Mouse (Mus musculus): ENCODE data around the gene Jdp2. TPM values are rescaled to one million over a fixed set of nuclear protein-coding genes. Genes with fewer than 3 reads are reported as not detected.

Gene Jdp2
- total RNA-seq, 2 experiments from 2014 or later, result 74.8 to 77.6 TPM

- DNase-seq (ENCODE audit: low spot score in 2 of 2), result no peak
These were observed 1.8 kb downstream of the Jdp2 start for GRCm38 (mm10) chr12:85600637-85601036.

- no peak for DNase-seq (ENCODE audit: low spot score in 2 of 2)
These were observed 2.7 kb downstream of the Jdp2 start for GRCm38 (mm10) chr12:85601531-85601930.

GRCm38 (mm10) chr12:85602153-85602552 lies 3.3 kb downstream of the Jdp2 start:
- no peak for DNase-seq (ENCODE audit: low spot score in 2 of 2)

GRCm38 (mm10) chr12:85602811-85603210 lies 4.0 kb downstream of the Jdp2 start:
- no peak for DNase-seq (ENCODE audit: low spot score in 2 of 2)

- peak; percentile 62 to 73 for DNase-seq (ENCODE audit: low spot score in 2 of 2)
These were observed 4.9 kb downstream of the Jdp2 start for GRCm38 (mm10) chr12:85603767-85604166.

- DNase-seq (ENCODE audit: low spot score in 2 of 2), result no peak
These were observed 5.6 kb downstream of the Jdp2 start for GRCm38 (mm10) chr12:85604301-85604998.

- no peak for DNase-seq (ENCODE audit: low spot score in 2 of 2)
These were observed 9.0 kb downstream of the Jdp2 start for GRCm38 (mm10) chr12:85607519-85608449.

- DNase-seq (ENCODE audit: low spot score in 2 of 2), result peak; percentile 62 to 86
These were observed 11.3 kb downstream of the Jdp2 start for GRCm38 (mm10) chr12:85610167-85610566.

- DNase-seq (ENCODE audit: low spot score in 2 of 2), result no peak
These were observed 15.3 kb downstream of the Jdp2 start for GRCm38 (mm10) chr12:85614090-85614489.

GRCm38 (mm10) chr12:85615486-85615885 lies 16.7 kb downstream of the Jdp2 start:
- DNase-seq (ENCODE audit: low spot score in 2 of 2), result no peak

GRCm38 (mm10) chr12:85617885-85618284 lies 19.1 kb downstream of the Jdp2 start:
- DNase-seq (ENCODE audit: low spot score in 2 of 2), result no peak

- DNase-seq (ENCODE audit: low spot score in 2 of 2), result no peak
These were observed 19.6 kb downstream of the Jdp2 start for GRCm38 (mm10) chr12:85618430-85618829.

GRCm38 (mm10) chr12:85619283-85619897 lies 20.6 kb downstream of the Jdp2 start:
- DNase-seq (ENCODE audit: low spot score in 2 of 2), result no peak

GRCm38 (mm10) chr12:85619898-85620443 lies 21.1 kb downstream of the Jdp2 start:
- no peak for DNase-seq (ENCODE audit: low spot score in 2 of 2)

- no peak for DNase-seq (ENCODE audit: low spot score in 2 of 2)
These were observed 22.2 kb downstream of the Jdp2 start for GRCm38 (mm10) chr12:85621027-85621426.

GRCm38 (mm10) chr12:85621673-85622072 lies 22.8 kb downstream of the Jdp2 start:
- no peak for DNase-seq (ENCODE audit: low spot score in 2 of 2)

GRCm38 (mm10) chr12:85623711-85624110 lies 24.9 kb downstream of the Jdp2 start:
- no peak for DNase-seq (ENCODE audit: low spot score in 2 of 2)

GRCm38 (mm10) chr12:85624652-85625051 lies 25.8 kb downstream of the Jdp2 start:
- DNase-seq (ENCODE audit: low spot score in 2 of 2), result no peak

GRCm38 (mm10) chr12:85625852-85626251 lies 27.0 kb downstream of the Jdp2 start:
- no peak for DNase-seq (ENCODE audit: low spot score in 2 of 2)

GRCm38 (mm10) chr12:85629661-85630481 lies 31.0 kb downstream of the Jdp2 start:
- no peak for DNase-seq (ENCODE audit: low spot score in 2 of 2)

GRCm38 (mm10) chr12:85631196-85631595 lies 32.4 kb downstream of the Jdp2 start:
- no peak for DNase-seq (ENCODE audit: low spot score in 2 of 2)
